Mouse (Mus musculus) spleen, adult 2 months (tissue): ENCODE measurements around the gene Gm11437.

Experiments used
- CTCF ChIP-seq: fragments of 200-500 bp; IDR thresholded peaks from 2 replicates; pipeline ENCODE4 v1.5.1; 2011; ENCODE audit warnings: mild to moderate bottlenecking, inconsistent platforms; ENCODE audit not compliant: insufficient read depth, insufficient read length, insufficient replicate concordance; ENCODE audit errors: extremely low read depth
- POLR2A ChIP-seq: fragments of 200-500 bp; IDR thresholded peaks from 2 replicates; pipeline ENCODE4 v1.6.1; 2011; ENCODE audit warnings: low read depth, low read length, inconsistent platforms

DNA sequence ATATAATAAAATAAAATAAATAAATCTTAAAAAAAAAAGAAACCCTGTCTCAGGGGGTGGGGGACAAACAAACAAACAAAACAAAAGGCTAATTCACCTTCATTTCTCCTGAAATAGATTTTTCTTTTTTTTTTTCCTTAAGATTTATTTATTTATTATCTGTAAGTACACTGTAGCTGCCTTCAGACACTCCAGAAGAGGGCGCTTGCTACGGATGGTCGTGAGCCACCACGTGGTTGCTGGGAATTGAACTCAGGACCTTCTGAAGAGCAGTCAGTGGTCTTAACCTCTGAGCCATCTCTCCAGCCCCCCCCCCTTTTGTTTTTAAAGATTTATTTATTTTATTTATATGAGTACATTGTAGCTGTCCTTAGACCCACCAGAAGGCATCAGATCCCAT is 39.3 kb downstream of the Gm11437 start:
- TF ChIP-seq POLR2A (no peak), CTCF (no peak)
